Mouse (Mus musculus) urinary bladder, postnatal 25 days (tissue): Measurements from ENCODE around the gene Git1.
"Not testable (repeated sequence)": the region's sequence is repeated elsewhere in the genome, so short reads cannot be mapped to it uniquely, and the experiment has no call there.

ENCODE experiments used
- DNase-seq: peaks from one replicate; pipeline ENCODE4 v3.0.0; 2022; ENCODE audit warnings: low spot score

Gene Git1

DNA sequence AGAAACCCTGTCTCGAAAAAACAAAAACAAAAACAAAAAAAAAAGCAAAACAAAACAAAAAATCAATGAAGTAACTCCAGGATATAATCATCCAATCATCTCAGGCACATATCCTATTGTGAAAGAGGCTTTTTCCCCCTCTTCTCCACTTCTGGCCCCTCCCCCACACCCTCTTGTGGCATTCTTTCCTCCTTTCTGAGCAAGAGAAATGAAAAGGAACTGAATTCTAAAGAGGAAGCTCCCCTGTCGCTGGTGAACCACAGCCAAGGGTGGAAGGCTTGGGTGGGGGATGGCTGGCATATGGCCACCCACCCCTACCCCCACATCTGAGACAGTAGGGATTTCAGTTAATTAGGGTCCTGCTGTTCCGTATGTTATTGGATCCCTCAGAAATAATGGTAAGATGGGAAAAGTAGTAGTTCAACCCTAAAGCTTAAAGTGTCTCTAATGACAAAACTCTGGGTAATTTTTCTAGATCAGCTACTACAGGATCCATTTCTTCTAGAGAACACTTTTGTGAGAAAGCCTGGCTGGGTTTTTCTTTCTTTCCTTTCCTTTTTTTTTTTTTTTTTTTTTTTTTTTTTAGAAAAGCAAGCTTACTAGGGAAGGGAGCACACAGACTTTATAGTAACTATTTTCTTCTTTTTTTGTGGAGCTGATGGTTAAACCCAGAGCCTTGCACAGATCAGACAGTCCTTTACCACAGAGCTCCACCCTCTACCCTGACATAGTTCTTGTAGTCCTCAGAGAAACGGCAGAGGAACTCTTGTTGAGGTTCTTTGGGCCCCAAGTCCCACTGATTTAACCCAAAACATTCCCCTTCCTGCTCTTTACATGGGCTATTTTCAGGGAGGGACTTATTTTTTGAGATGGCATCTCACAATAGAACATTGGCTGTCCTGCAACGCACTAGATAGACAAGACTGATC is 27.5 kb downstream of the Git1 start:
- DNase-seq, result no peak

DNA sequence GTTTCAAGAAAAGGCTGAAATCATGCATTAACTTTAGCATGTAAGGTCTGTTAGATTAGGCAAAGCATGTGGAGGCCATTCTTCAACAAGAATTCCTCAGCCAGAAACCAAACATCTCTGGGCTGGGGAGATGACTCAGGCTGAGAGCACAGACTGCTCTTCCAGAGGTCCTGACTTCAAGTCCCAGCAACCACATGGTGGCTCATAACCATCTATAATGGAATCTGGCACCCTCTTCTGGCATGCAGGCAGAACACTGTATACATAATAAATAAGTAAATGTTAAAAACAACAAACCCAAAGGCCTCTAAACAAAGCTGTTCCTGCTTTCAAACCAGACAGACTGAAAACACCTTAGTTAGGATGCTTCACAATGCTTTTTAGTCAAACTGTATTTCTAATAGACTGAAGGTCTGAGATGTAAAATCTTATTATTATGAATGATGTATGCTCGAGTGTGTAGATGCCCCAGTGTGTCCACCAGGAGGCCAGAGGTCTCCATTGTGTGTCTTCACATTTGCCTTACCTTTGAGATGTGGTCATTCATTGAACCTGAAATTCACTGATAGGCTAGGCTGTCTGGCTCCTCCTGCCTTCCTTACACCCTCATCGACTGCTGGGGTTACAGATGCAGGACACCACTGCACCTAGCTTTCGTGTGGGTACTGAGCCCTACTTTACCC is 32.6 kb downstream of the Git1 start:
- no peak for DNase-seq

DNA sequence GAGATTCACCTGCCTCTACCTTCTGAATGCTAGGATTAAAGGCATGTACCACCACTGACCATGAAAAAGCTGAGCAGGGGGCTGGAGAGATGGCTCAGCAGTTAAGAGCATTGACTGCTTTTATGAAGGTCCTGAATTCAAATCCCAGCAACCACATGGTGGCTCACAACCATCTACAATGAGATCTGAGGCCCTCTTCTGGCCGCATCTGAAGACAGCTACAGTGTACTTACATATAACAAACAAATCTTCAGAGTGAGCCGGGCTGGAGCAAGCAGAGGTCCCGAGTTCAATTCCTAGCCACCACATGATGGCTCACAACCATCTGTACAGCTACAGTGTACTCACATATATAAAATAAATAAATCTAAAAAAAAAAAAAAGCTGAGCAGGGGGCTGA is 35.1 kb downstream of the Git1 start:
- not testable (repeated sequence) for DNase-seq

DNA sequence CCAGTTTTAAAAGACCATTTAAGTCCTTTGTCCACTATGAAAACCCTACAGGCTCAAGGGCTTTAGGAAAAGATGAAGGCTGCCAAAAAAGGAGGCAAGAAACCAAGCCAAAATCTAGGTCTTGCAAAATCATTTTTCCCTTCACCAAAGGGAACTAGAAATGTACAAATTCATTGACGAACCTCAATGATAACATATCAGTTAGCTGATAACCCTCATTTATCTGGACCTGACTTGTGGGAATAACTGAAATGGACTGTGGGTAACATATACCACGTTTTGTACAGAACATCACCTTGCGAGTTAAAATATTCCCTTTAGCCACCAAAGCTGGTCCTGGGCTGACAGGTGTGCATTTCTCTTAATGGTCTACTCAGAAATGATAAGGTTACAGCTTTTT is 36.3 kb downstream of the Git1 start:
- no peak for DNase-seq

DNA sequence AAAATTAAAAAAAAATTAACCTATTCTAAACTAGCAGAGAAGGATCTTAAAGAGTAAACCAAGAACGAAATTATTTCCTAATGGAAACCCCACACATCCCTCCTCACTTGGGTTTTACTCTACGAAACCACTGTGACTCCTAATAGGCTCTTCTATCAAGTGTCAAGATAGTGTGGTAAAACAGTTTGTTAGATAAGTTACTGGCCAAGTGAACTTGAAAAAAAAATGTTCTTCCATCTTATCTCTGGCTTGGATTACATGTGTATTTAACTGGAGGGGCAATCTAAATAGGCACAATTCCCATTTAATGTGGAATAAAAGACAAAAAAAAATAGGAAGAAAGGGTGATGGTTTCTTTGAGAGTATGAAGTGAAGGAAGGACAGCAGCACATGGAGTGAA is 37.5 kb downstream of the Git1 start:
- no peak for DNase-seq

DNA sequence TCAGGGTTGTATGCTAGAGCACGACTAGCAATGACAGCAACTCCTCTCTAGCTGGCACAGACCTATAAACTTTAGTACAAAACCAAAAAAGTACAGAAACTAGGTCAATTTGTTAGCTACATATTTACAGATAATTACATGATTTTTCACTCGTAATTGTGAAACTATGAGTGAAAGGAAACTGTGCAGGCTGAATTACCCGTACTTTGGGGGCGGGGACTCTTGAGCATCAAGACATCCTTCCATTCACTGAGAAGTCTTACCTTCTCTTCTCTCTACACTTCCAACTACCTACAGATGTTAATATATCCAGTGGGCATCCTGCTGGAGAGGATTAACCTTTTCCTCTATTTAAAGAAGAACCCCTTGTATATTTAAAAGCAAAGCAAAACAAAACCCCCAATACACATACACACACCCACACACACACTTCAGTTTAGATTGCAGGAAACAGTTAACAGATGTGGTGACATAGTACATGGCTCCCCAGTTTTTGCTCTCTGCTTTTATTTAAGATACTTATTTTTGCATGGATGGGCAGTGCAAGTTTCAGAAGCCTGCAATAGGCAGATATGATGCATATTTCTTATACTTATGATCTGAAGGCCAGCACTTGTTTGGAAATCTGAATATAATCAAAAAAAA is 39.0 kb downstream of the Git1 start:
- DNase-seq, result no peak

DNA sequence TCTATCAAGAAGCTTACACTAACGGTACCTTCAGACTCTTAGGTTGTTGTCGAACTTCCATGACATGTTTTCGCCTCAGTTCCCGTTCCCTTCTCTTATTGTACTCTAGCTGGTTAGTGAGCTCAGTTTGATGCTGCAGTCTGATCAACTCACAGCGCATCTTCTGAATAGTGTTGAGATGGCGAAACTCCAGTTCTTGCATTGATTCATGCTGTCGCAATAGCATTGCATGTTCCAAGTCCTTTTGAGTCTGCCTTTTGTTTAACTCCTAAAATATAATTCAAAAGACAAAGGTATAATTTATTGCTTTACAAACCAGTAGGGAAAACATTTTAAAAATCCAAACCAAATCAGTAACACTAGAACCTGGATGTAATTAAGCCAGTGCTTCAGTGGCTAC is 51.9 kb downstream of the Git1 start:
- no peak for DNase-seq
